Mouse (Mus musculus) intestine, embryonic 16.5 days (tissue): ENCODE data around the gene Stat1. TPM values are rescaled to one million over a fixed set of nuclear protein-coding genes. Genes with fewer than 3 reads are reported as not detected.
A peak's percentile ranks its signal among the peaks of the same experiment; 100 is the strongest.

ENCODE experiments used
- ATAC-seq: fragments of 200-750 bp; cut with Nextera tagmentation; 2 replicates; pipeline ENCODE4 v1.8.0; 2017; ENCODE audit warnings: moderate TSS enrichment, moderate library complexity
- H3K27ac ChIP-seq: fragments of 300-500 bp; sonication (generic); 2 replicates; pipeline ENCODE4 v1.5.1; 2014; ENCODE audit warnings: mild to moderate bottlenecking, low read length
- H3K27me3 ChIP-seq: fragments of 300-500 bp; sonication (generic); replicated peaks from 2 replicates; pipeline ENCODE4 v1.6.1; 2014; ENCODE audit warnings: low read length, control low read depth, mixed read lengths; ENCODE audit not compliant: control insufficient read depth, insufficient read depth
- H3K36me3 ChIP-seq: fragments of 300-500 bp; sonication (generic); 2 replicates; pipeline ENCODE4 v1.6.1; 2014; ENCODE audit warnings: low read length, control low read depth; ENCODE audit not compliant: control insufficient read depth, insufficient read depth
- H3K4me1 ChIP-seq: fragments of 300-500 bp; sonication (generic); 2 replicates; pipeline ENCODE4 v1.6.1; 2014; ENCODE audit warnings: low read length, control low read depth, mixed read lengths; ENCODE audit not compliant: control insufficient read depth, insufficient read depth
- H3K4me2 ChIP-seq: fragments of 300-500 bp; sonication (generic); 2 replicates; pipeline ENCODE4 v1.6.1; 2014; ENCODE audit warnings: low read depth, low read length, control low read depth
- H3K4me3 ChIP-seq: fragments of 300-500 bp; sonication (generic); 2 replicates; pipeline ENCODE4 v1.5.1; 2014; ENCODE audit warnings: mild to moderate bottlenecking, low read length
- H3K9ac ChIP-seq: fragments of 300-500 bp; sonication (generic); 2 replicates; pipeline ENCODE4 v1.6.1; 2014; ENCODE audit warnings: low read depth, low read length
- H3K9me3 ChIP-seq: fragments of 300-500 bp; sonication (generic); 2 replicates; pipeline ENCODE4 v1.6.1; 2016; ENCODE audit warnings: low read length, control low read depth; ENCODE audit not compliant: control insufficient read depth
- WGBS: fragments of 180-500 bp; shearing (Covaris S2); extraction: QIAGEN DNeasy Blood & Tissue Kit; methylation state at CpG from one replicate; pipeline ENCODE4 v1.1.7; 2014; 5-methylcytosine and 5-hydroxymethylcytosine counted together
- polyA plus RNA-seq: library from polyadenylated mRNA; unstranded; fragments of >200 nt; fragmentation: Nextera tagmentation; extraction: Ambion mirVana; gene quantifications from 2 replicates; pipeline ENCODE4 v1.2.1, GENCODE M21; 2015

The Stat1 gene
- polyA plus RNA-seq, 1 experiment from 2014 or later = 30.3 TPM

DNA sequence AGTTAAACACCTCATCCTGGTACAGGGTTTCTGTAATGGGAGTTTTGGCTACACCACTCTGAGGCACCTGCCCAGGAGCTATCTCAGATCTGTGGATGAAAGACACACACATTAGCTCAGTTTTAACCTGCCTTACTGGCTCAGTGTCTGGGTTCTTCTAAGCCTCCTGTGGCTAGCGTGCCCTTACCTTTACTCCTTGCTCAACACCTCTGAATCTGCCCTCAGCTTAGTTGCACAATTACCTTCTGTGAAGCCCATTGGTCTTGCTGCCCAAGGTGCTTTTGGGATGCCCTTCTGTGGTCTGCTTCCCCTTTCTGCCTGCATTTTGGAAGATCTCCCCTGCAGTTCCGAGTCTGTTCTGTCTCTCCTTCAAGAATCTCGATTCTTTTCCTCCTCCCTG lies 5.6 kb downstream of the Stat1 start:
- H3K9ac ChIP-seq = no peak overlapping the region
- H3K4me3 ChIP-seq = no peak overlapping the region
- WGBS = 69% methylated on average over 3 of the region's 3 CpGs
- no peak for ATAC-seq
- H3K9me3 ChIP-seq = no peaks in the 10 kb centered on the region
- peaks cover 8% of the 10 kb centered on the region; the same call in 1 of the 2 replicates for H3K36me3 ChIP-seq
- H3K4me2 ChIP-seq = no peak overlapping the region
- H3K27ac ChIP-seq = no peak overlapping the region
- H3K27me3 ChIP-seq = no peaks in the 10 kb centered on the region
- no peaks in the 10 kb centered on the region for H3K4me1 ChIP-seq

DNA sequence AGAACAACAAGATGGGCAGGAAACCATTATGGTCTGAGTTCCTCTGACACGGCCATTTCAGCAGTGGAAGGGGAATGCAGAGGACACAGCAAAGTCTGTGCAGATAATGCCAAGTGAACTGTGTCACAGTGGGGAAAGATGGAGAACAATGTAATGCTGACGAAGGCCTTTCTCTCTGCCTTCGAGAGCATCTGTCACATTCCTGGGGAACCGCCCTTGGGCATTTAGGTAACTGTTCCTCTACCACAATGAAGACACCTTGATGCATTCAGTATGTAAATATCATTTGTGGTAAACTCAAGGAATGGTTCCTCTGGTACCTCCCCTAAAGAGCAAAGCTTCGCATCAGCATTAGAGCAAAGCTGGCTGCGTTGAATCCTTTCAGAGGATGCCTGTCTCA lies 8.1 kb downstream of the Stat1 start:
- ATAC-seq = no peak

DNA sequence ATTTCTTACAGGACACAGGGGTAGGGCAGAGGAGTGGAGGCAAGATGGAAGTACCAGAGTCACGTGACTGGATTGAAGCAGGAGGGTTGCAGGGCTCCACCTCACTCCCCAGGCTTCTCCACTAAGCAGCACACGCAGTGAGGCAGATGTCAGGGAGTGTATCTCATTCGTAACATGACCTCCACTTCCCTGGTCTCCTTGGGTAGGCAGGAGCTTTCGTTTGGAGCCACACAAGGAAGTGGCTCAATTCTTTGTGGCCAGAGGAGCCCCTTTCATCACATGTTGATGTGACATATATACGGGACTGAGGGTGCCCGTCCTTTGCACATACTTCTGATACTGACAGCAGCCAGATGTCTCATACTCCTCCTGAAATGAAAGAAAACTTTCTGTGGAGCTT lies 10.6 kb downstream of the Stat1 start:
- 63% methylated on average over 6 of the region's 6 CpGs for WGBS
- Histone ChIP-seq H3K4me3 (no peak overlapping the region), H3K9ac (no peak overlapping the region), H3K36me3 (peaks cover 8% of the 10 kb centered on the region; the same call in 1 of the 2 replicates), H3K4me2 (no peak overlapping the region), H3K4me1 (no peaks in the 10 kb centered on the region), H3K27ac (no peak overlapping the region), H3K9me3 (no peaks in the 10 kb centered on the region), H3K27me3 (no peaks in the 10 kb centered on the region)
- ATAC-seq = no peak

More for the DNA sequence above, 8.1 kb downstream of the Stat1 start:
- H3K4me1 ChIP-seq = no peaks in the 10 kb centered on the region
- no peaks in the 10 kb centered on the region for H3K9me3 ChIP-seq
- peaks cover 8% of the 10 kb centered on the region; the same call in 1 of the 2 replicates for H3K36me3 ChIP-seq
- H3K4me2 ChIP-seq = no peak overlapping the region
- H3K27me3 ChIP-seq = no peaks in the 10 kb centered on the region
- H3K27ac ChIP-seq = no peak overlapping the region
- no peak overlapping the region for H3K9ac ChIP-seq
- no peak overlapping the region for H3K4me3 ChIP-seq
- WGBS = 92% methylated on average over 6 of the region's 6 CpGs

DNA sequence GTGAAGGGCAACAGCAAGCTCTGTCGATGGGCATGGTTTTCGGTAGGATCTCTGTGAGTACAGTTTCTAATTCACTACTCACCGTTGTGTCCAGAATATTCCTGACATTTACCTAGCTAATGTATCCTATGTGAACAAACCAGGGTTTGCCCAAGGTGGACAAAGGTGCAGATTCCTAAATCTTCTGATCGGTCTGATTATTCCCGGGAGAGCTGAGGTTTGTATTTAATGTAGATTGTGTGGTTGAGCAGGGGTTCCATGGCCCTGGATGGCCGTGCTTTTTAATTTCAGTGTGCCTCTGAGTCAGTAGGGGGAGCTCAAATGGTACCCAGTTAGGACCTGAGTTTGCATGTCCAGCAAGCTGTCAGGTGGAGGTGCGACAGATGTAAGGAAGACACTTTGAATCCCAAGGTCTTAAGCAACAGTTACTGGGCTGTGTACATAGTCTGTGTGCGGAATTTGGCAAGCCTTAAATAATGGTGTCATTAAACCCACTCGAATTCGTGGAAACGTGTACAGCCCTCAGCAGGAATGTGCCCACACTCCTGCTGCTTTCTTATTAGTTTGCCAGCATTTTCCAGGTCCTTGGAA lies 12.6 kb downstream of the Stat1 start:
- no peaks in the 10 kb centered on the region for H3K4me1 ChIP-seq
- no peaks in the 10 kb centered on the region for H3K27me3 ChIP-seq
- H3K27ac ChIP-seq = no peak overlapping the region
- H3K4me2 ChIP-seq = no peak overlapping the region
- ATAC-seq = no peak
- H3K9me3 ChIP-seq = no peaks in the 10 kb centered on the region
- 79% methylated on average over 11 of the region's 11 CpGs for WGBS
- H3K4me3 ChIP-seq = no peak overlapping the region
- H3K9ac ChIP-seq = no peak overlapping the region
- H3K36me3 ChIP-seq = peaks cover under 1% of the 10 kb centered on the region; the same call in 1 of the 2 replicates

DNA sequence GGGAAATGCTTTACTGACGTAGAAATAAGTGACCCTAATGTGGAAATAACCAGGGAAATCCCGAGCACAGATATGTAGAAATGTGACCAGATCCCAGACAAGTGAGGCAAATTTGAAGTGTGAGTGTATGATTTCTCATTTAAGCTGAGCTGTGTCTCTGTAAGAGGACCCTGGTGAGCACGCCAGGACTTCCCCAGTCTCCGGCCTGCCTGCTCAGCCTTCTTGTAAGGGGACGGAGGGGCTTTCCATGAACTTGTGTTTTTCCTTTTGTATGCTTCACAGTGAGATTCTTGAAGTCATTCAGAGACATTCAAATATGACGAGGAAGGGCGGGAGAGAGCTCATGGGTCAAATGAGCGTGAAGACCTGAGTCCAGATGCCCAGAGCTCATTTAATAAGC lies 14.0 kb downstream of the Stat1 start:
- 90% methylated on average over 8 of the region's 8 CpGs for WGBS
- no peak for ATAC-seq
- Histone ChIP-seq H3K27ac (no peak overlapping the region), H3K9ac (no peak overlapping the region), H3K9me3 (no peaks in the 10 kb centered on the region), H3K4me2 (no peak overlapping the region), H3K4me1 (no peaks in the 10 kb centered on the region), H3K4me3 (no peak overlapping the region), H3K36me3 (0 out of 2 replicates have a peak, but pooled peaks cover 3% of the 10 kb centered on the region), H3K27me3 (no peaks in the 10 kb centered on the region)

DNA sequence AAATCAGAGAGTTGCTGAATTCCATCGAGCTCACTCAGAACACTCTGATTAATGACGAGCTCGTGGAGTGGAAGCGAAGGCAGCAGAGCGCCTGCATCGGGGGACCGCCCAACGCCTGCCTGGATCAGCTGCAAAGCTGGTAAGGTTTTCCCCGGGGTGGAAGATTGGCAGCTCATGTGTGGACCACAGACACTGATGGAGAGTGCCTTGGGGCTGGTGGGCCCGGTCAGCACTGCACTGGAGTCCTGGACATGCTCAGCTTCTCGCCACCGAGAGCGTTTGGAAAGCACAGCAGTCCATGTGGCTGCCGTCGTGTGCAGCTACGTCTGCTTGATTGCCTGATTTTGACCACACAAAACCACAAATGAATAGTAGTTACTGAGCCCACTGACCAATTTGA lies 18.1 kb downstream of the Stat1 start:
- H3K9me3 ChIP-seq = no peaks in the 10 kb centered on the region
- H3K4me3 ChIP-seq = no peak overlapping the region
- 0 out of 2 replicates have a peak, but pooled peaks cover 3% of the 10 kb centered on the region for H3K36me3 ChIP-seq
- no peak overlapping the region for H3K27ac ChIP-seq
- no peak overlapping the region for H3K4me2 ChIP-seq
- H3K27me3 ChIP-seq = no peaks in the 10 kb centered on the region
- 78% methylated on average over 16 of the region's 16 CpGs for WGBS
- no peak overlapping the region for H3K9ac ChIP-seq
- ATAC-seq = no peak
- H3K4me1 ChIP-seq = 0 out of 2 replicates have a peak, but pooled peaks cover 5% of the 10 kb centered on the region

DNA sequence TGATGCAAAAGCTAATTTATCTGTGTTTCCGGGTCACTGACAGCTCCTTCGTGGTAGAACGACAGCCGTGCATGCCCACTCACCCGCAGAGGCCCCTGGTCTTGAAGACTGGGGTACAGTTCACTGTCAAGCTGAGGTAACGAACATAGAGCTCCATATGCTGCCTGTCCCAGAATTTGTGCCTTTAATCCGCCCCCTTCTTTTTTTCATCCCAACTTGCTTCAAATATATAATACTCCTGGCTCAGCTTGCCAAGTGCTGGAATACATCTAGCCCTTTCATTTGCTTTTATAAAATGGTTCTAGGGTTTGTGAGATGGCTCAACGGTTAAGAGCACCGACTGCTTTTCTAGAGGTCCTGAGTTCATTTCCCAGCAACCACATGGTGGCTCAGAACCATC lies 21.3 kb downstream of the Stat1 start:
- H3K27me3 ChIP-seq = no peaks in the 10 kb centered on the region
- no peak overlapping the region for H3K4me3 ChIP-seq
- H3K9ac ChIP-seq = no peak overlapping the region
- no peaks in the 10 kb centered on the region for H3K9me3 ChIP-seq
- no peak overlapping the region for H3K27ac ChIP-seq
- ATAC-seq = no peak
- peaks cover 7% of the 10 kb centered on the region; the same call in 1 of the 2 replicates for H3K4me1 ChIP-seq
- 83% methylated on average over 9 of the region's 9 CpGs for WGBS
- no peak overlapping the region for H3K4me2 ChIP-seq
- peaks cover 6% of the 10 kb centered on the region; the same call in 1 of the 2 replicates for H3K36me3 ChIP-seq

DNA sequence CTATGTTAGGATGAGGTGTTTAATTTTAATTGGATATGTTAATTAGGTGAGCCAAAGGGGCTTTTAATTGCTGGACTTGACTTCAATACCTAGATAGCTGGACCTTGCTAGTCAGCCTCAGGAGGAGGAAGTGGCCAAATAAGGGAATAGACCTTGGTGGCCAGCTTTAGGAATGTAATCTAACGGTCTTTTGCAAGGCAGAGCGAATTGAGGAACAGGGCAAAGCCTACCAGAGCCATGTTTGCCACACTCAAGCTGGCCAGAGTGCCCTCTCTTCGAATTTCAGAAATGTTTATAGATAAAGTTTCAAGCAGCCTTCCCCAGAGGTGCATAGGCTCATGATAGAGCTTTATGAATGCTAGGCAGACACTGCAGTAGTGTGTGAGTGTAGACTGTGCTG lies 22.2 kb downstream of the Stat1 start:
- no peaks in the 10 kb centered on the region for H3K27me3 ChIP-seq
- H3K27ac ChIP-seq = no peak overlapping the region

DNA sequence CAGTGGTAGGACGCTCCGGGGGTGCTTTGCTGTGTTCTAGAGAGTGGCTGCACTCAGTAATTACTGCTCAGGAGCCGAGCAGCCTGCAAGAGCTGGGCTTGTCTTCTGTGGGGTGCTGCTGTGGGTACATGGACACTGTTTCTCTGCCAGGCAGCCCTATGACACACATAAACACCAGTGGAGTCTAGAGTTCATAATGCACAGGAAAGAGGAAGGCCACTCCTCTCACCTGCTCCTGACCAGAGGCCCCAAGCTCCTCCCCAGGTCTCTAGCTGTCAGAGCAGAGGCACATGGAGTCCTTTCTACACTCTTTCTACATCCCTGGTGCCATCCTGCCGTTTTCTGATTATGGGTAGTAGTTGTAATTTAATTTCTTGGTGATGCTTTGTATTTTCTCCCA lies 22.9 kb downstream of the Stat1 start:
- H3K4me1 ChIP-seq = peaks cover 7% of the 10 kb centered on the region; the same call in 1 of the 2 replicates
- H3K27ac ChIP-seq = no peak overlapping the region
- ATAC-seq = peak; percentile 63
- no peak overlapping the region for H3K9ac ChIP-seq
- no peak overlapping the region for H3K4me3 ChIP-seq
- H3K36me3 ChIP-seq = peaks cover 5% of the 10 kb centered on the region; the same call in 1 of the 2 replicates
- H3K9me3 ChIP-seq = no peaks in the 10 kb centered on the region
- no peak overlapping the region for H3K4me2 ChIP-seq
- WGBS = 76% methylated on average over 4 of the region's 4 CpGs
- no peaks in the 10 kb centered on the region for H3K27me3 ChIP-seq

More for the DNA sequence above, 22.2 kb downstream of the Stat1 start:
- 60% methylated on average over 3 of the region's 3 CpGs for WGBS
- H3K4me2 ChIP-seq = no peak overlapping the region
- ATAC-seq = no peak
- H3K4me3 ChIP-seq = no peak overlapping the region
- H3K4me1 ChIP-seq = peaks cover 7% of the 10 kb centered on the region; the same call in 1 of the 2 replicates
- H3K9me3 ChIP-seq = no peaks in the 10 kb centered on the region
- no peak overlapping the region for H3K9ac ChIP-seq
- peaks cover 6% of the 10 kb centered on the region; the same call in 1 of the 2 replicates for H3K36me3 ChIP-seq
